Mouse (Mus musculus): ENCODE measurements around the gene Nlrc5. TPM values are rescaled to one million over a fixed set of nuclear protein-coding genes. Genes with fewer than 3 reads are reported as not detected.
A peak's percentile ranks its signal among the peaks of the same experiment; 100 is the strongest.

Nlrc5 gene
- total RNA-seq, 2 experiments from 2014 or later, result 1.2 to 2.0 TPM

DNA sequence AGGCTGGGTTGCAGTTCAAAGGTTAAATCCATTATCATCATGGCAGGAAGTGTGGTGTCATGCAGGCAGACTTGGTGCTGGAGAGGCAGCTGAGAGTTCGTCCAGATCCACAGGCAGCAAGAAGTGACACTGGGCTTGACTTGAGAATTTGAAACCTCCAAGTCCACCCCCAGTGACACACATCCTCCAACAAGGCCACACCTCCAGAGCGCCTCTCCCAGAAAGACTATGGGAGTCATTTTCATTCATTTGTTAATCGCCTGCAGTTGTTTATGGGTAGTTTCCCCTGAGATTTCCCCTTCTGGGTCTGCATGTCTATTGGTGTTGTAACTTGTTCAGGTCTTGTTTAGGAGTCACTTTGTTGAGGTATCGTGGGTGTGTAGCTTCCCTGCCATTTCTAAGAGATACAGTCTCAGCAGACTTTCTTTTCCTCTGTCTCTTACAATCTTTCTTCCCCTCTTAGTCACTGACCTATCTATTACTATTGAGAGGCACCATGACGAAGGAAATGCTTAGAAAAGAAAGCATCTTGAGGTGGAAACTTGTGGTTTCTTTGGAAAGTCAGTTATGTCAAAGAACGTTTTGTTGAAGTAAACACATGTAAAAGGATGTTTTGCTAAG lies 19.8 kb downstream of the Nlrc5 start:
- intact Hi-C loops (cut with DNase I), result loop anchor here (5.0 kb wide), 1 partner anchor 37 kb away; no protein-coding TSS in a partner anchor
- DNase-seq, result no peak

DNA sequence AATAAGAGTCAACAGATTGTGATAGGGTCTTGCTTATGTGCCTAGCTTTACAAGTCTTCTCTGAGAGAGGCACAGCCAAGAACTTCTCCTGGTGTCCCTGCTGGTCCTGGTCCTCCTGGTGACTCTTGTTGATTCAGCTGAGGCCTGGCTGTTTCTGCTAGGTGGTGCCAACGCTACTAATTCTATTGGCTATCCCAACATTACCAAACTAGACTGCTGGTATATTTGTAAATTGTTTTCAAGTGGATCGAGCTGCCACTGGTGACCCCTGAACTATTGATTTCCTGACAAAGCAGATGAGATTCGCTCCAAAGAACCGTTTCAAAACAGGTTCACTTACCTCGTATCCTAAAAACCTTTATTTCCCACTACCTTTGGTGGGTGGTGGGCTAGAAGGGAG lies 20.7 kb downstream of the Nlrc5 start:
- intact Hi-C loops (cut with DNase I), result loop anchor here (5.0 kb wide), 1 partner anchor 38 kb away; no protein-coding TSS in a partner anchor
- no peak for DNase-seq

DNA sequence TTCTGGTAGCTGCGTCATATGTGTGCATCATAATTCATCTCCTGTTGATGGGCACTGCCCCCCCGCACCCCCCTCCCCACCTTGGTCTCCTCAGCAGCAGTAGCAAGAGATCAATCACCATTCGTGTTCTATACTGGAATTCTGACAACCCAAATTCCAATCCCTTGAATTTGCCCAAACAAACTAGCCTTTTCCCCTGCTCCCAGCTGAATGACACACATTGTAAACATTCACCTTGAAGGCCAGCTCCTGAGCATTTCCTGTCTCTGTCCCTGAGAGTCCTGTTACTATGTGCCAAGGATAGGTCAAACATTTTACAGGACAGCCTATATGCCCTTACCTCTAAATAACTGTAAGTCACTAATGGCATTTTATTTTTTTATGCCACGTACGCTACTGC lies 21.9 kb downstream of the Nlrc5 start:
- intact Hi-C loops (cut with DNase I), result no loop called here
- DNase-seq, result no peak

DNA sequence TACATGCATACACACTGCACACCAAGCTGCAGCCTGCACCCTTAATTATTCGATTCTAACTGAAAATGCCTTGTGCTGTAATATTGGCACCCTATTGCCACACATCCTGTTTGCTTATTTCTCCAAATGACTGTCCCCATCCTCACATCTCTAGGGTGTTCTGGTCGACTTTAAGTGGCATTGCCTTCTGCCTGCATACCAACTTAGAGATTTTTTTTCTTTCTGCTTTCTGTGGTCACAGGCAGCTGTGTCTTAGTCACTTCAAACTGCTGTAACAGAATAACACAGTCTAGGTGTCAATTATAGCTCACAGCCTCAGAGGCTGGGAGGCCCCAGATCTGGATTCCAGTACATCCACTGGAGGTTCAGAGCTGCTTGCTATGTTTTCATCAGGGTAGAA lies 24.4 kb downstream of the Nlrc5 start:
- intact Hi-C loops (cut with DNase I), result no loop called here
- no peak for DNase-seq

DNA sequence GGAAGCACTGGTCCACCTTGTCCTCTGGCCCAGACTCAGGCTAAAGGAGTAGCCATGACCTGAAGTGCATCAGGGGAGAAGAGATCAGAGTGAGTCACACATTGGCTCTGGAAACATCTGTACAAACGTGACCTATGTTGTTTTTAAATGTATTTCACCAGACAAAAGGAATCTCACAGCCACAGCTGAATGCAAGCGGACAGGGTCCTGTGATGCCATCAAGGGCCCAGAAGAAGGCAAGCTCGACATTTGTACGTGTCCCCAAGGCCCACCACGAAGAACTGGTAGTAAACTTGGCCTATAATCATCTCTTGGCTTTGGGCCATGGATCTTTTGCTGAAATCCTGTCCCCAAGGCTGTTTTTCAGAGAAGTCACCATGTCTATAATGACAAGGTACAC lies 35.5 kb downstream of the Nlrc5 start:
- no peak for DNase-seq
- intact Hi-C loops (cut with DNase I), result no loop called here

DNA sequence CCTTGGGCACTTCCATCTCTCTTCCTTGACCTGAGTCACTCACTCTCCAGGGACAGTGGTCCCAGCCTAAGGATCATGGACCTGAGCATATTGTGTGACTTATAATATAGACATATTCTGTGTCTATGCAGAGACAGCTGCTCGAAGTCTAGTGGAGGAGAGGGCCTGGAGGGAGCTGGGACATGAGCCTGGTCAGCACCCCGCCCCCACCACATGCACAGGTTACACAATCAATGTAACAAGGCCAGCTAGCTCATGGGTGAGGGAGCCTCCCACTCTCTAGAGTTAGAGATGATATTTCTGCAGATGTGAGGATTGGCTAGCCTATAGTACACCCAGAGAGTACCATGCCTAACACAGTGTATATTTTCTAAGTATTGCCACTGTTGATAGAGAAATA lies 36.6 kb downstream of the Nlrc5 start:
- no peak for DNase-seq
- intact Hi-C loops (cut with DNase I), result no loop called here

DNA sequence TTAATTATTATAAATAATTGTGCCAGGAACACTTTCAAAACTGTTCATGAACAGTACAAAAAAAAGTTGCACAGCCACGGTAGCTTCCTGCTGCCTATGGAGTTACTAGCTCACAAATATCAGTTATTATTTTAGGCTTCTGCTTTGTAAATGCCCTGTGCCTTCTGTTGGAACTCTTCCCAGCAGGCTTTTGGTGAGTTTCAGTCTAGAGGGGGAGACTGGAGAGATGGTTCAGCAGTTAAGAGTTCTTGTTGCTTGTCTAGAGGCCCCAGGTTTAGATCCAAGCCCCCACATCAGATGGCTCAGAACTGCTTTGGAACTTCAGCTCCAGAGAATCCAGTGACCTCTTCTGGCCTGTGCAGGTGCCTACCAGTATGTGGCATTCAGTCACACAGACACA lies 37.1 kb downstream of the Nlrc5 start:
- DNase-seq, result no peak
- intact Hi-C loops (cut with DNase I), result no loop called here

DNA sequence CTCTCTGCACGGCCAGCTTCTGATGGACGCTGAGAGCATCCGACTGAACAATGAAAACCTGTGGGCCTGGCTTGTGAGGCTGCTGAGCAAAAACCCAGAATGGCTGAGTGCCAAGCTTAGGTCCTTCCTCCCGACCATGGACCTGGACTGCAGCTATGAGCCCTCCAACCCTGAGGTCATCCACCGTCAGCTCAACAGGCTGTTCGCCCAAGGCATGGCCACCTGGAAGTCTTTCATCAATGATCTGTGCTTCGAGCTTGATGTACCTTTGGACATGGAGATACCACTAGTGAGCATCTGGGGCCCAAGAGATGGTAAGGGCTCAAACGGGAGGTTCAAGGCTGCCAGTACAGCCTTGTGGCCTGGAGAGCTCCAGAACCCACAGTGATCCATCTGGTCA lies 38.6 kb downstream of the Nlrc5 start:
- no peak for DNase-seq
- intact Hi-C loops (cut with DNase I), result no loop called here

DNA sequence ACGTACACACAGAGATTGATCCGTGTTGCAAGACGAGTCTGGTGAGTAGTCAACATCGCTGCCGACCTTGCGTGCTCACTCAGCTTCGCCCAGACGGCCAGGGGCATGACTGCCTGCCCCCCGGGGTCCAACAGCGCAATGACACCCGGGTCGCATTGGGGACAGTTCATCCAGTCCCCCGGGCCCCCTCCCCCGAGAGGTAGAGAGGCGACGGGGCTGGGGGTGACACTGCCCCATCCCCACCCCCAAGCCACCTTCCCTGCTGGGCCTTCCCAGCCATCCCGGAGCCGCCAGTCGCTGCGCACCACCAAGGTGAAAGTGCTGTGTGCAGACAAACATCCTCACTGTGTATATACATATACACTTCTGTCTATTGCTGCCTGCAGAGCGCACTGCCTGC lies 39.3 kb downstream of the Nlrc5 start:
- intact Hi-C loops (cut with DNase I), result no loop called here
- DNase-seq, result no peak

DNA sequence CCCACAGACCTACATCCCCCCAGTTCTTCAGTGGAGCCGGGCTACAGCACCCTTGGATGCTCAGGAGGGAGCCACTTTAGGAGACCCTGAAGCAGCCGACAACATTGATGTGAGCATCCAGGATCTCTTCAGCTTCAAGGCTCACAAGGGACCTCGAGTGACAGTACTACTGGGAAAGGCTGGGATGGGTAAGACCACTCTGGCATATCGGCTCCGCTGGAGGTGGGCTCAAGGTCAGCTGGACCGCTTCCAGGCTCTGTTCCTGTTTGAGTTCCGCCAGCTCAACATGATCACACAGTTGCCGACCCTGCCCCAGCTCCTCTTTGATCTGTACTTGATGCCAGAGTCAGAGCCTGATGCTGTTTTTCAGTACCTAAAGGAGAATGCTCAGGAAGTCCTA lies 41.6 kb downstream of the Nlrc5 start:
- no peak for DNase-seq
- intact Hi-C loops (cut with DNase I), result no loop called here

DNA sequence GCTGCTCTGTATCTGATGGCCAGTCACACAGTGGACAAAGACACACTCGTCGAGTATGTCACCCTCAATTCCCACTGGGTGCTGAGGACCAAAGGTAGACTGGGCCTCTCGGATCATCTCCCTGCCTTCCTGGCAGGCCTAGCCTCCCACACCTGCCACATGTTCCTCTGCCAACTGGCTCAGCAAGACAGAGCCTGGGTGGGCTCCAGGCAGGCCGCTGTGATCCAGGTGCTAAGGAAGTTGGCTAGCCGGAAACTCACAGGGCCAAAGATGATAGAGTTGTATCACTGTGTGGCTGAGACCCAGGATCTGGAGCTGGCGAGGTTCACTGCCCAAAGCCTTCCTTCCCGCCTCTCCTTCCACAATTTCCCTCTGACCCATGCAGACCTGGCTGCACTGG lies 42.7 kb downstream of the Nlrc5 start:
- no peak for DNase-seq
- intact Hi-C loops (cut with DNase I), result no loop called here

DNA sequence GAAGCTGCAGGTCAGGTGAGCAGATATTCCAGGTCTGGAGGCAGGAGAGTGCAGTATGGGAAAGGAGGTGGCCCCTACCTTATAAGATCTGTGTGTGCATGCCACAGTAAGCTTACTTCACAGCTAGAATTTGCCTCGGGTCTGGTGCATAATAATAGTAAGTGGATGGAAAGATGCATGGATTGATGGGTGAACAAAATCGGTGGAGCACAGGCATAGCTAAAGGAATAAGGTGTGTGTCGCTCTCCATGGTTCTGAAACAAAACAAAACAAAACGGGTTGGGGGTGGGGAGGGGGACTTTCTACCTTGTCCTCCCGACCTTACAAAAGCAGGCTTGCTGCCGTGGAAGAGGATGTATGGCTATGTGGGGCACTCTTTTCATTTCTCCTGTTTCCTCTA lies 47.9 kb downstream of the Nlrc5 start:
- DNase-seq, result no peak
- intact Hi-C loops (cut with DNase I), result no loop called here

DNA sequence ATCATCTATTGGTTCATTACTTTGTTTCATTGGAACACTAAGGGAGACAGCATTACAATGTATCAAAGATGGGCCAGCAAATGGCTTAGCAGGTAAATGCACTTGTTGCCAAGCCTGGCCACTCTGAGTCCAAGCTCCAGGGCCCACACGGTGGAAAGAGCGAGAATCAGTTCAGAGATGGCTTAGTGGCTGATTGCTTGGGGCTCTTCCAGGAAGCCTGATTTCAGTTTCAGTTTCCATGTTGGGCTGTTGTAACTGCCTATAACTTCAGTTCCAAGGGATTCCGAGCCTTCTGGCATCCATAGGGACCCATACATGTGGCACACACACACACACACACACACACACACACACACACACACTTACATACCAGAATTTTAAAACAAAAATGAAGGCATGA lies 51.1 kb downstream of the Nlrc5 start:
- intact Hi-C loops (cut with DNase I), result loop anchor here (5.0 kb wide), 1 partner anchor 88 kb away; no protein-coding TSS in a partner anchor

DNA sequence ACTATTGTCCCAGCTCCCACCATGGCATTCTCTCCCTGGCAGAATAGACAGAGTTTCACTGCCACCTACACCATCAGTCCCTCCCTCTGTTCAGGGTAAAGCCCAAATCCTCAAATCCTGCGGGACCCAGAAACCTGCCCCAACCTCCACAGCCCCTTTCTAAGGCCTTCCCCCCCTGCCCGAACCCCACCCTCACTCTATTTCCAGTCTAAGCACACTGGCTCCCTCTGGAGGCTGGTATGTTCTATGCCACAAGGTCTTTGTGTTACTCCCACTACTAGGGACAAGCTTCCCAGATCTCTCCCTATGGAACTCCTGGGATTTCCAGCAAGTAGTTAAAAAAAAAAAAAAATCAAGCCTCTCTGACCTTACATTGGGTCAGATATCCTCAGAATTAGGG lies 51.7 kb downstream of the Nlrc5 start:
- intact Hi-C loops (cut with DNase I), result loop anchor here (1.0 to 5.0 kb wide), 2 partner anchors 89 to 143 kb away; no protein-coding TSS in a partner anchor
- DNase-seq, result peak; percentile 61 to 67

More for the DNA sequence above, 51.1 kb downstream of the Nlrc5 start:
- peak in 1 of 2 experiments; percentile 8 for DNase-seq

DNA sequence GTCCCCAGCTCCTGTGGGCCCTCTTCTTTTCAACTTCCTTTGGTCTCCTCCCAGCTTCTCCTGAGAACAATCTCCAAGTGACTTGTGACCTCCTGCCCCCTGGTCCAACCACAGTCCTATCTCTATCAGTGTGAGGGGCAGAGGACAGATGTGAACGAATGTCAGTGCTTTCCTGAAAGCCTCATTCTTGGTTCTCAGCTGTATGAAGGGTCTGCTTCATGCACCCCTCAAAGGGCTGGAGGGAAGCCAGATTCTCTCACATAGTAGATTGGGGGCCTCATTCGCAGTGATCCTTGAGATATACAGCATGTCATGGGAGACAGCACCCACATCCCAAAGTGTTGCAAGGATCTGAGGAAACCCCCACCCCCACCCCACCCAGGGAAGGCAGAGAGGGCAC lies 53.9 kb downstream of the Nlrc5 start:
- no peak for DNase-seq
- intact Hi-C loops (cut with DNase I), result loop anchor here (5.0 kb wide), 1 partner anchor 91 kb away; no protein-coding TSS in a partner anchor

DNA sequence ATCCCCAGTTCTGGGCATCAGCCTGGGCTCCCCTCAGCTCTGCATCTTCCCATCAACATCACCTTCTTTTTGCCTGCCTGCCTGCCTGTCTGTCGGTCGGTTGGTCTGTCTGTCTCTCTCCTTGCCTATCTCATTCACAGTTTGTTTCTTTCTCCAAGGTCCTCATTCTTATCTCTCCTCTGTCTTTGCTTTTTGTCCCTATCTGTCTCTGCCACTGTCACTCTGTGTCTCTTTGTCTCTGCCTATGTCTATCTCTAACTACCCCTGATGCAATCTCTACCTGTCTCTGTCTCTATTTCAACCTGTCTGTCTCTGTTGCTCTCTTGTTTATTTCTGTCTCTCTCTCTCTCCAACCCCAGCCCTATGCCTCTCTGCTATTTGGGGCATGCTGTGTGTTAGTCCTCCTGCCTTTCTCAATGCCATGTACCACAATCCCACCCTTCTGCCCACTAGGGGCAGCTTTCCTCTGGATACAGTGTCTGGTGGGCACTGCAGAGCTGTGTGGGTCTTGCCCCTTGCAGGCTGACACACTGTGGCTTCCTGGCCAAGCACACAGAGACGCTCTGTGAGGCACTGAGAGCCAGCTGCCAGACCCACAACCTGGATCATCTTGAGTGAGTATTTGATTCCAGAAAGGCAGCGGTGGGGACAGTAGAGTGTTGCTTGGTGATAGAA lies 55.8 kb downstream of the Nlrc5 start:
- DNase-seq, result no peak
- intact Hi-C loops (cut with DNase I), result loop anchor here (5.0 kb wide), 2 partner anchors 58 to 93 kb away; partner anchors contain the start of gene Nlrc5

DNA sequence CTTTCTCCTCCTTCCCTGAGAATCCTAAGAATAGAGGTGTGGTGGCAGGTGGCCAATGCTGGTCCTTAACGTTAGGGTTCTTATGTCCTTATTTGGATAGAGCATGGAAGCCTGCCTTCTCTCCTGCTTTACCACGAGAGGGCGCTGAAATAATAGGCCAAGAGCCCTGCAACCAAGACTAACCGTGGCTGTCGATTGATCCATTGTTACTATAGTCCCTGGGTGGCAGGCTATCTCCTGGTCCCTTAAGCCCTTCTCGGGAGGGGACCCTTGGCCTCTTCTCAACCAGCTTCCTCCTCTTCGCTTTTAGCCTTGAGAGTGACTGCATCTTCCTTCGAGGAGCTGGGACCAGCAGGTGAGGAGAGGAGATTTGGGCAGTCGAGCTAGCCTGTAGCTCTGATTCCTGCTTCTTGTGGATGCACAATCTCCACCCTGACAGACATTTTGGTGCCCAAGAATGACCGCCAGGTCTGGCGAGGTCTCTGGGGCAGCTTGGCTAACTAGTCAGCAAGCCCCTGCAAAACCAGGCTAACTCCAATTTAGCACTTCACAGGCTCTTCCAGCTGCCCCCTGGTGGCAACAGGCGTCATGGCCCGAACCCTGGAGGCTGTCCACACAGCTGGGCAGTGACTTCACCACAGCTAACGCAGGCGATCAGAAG lies 58.0 kb downstream of the Nlrc5 start:
- intact Hi-C loops (cut with DNase I), result loop anchor here (1.0 to 5.0 kb wide), 4 partner anchors 60 to 211 kb away; partner anchors contain the start of gene Nlrc5
- peak; percentile 83 for DNase-seq

DNA sequence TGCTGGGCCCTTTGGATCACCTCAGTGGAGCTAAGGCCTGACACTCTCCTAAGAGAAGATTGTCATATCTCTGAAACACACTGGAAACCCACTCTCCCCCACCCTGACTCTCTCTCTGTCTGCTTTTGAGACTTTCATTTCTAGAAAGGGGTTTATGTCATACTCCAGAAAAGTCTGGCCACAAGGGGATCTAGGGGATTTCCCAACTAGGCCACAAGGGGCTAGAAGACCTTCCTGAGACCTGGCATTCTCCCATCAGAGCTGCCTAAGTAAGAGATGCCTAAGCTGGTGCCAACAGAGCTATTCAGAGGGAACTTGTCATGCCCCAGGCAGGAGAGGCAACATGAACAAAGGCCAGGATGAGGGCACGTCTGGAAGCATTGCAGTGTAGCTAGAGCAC lies 59.1 kb downstream of the Nlrc5 start:
- intact Hi-C loops (cut with DNase I), result loop anchor here (5.0 kb wide), 1 partner anchor 61 kb away; the partner anchor contains the start of gene Nlrc5
- DNase-seq, result no peak

DNA sequence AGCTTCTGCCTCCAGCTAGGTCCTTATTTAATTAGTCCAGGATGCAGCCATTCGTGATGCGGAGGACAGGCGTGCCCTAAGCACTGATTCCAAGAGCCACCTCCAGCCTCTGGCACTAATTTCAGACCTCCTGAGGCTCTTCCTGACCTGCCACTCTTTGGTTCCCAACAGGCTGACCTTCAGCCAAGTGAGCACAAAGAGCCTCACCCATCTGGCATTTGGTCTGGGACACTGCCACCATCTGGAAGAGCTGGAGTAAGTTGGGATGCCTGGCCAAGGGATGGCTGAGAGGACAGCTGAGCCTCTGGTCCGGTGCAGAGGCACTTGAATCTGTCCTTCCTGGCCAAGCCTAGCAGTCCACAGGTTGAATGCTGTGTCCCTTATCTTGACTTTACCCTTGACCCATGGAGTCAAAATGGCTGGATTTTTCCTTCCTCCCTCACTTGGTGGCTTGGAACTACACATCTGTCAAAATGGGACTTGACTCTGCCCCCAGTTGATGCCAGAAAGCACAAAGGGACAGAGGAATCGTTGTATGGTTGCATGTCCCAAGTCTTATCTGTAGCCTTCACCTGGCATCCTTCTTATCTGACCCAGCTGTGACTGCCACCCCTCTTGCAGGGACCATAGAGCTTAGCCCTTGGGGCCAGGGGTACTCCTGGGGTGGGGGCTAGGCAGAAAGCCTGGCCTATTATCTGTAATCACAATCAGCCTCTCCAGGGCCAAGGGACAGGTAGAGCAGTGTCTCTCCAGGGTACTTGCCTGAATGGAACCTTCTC lies 81.5 kb downstream of the Nlrc5 start:
- intact Hi-C loops (cut with DNase I), result no loop called here
- no peak for DNase-seq

DNA sequence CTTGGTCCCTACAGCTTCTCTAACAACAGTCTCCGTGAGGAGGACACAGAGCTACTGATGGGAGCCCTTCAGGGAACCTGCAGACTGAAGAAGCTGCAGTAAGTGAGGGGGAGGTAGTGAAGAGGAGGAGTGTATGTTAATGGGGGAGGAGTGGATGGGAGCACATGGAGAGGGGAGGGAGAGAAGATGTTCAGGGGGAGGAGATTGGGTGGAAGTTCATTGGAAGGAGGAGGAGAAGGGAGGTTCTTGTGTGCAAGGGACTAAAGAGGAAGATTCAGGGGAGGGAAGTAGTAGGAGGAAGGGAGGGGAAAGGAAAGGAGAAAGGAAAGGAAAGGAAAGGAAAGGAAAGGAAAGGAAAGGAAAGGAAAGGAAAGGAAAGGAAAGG lies 82.0 kb downstream of the Nlrc5 start:
- intact Hi-C loops (cut with DNase I), result no loop called here
- DNase-seq, result no peak

DNA sequence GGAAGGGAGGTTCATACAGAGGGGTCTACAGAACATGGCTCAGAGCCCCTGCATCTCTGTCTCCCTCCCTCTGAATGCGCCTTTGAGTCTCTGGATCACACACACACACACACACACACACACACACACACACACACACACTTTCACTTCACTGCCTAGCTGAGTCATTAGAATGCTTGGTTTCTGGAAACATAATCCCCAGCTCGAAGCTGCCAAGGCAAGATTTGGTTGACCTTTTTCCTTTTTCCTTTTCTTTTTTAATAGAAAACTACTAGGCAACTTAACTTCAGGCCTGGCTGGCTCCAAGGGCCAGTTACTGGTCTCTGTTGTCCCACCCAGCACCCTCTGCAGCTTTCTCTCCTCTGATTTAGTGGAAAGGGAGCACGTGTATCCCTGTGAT lies 82.6 kb downstream of the Nlrc5 start:
- DNase-seq, result no peak
- intact Hi-C loops (cut with DNase I), result no loop called here
